Mouse (Mus musculus): ENCODE measurements around the gene Jsrp1. TPM values are rescaled to one million over a fixed set of nuclear protein-coding genes. Genes with fewer than 3 reads are reported as not detected.

Gene Jsrp1
- total RNA-seq, 2 experiments from 2014 or later: 9.8 to 24.0 TPM

Small RNAs within 50 kb of the gene (microRNA-seq; reads per million reads assigned to microRNA genes)
- gene Mir1982: 1.8 reads per million

Other genes starting within 250 kb of the Jsrp1 start
- gene Klf16, start 236.2 kb downstream of the Jsrp1 start, total RNA-seq (2021): 10 to 100 TPM; 12.4 to 14.1 TPM
- 100 to 1,000 TPM; 108 to 113 TPM for gene Abhd17a, start 223.2 kb downstream of the Jsrp1 start, total RNA-seq (2021)
- 10 to 100 TPM; 41.8 to 42.3 TPM for gene Scamp4, start 210.6 kb downstream of the Jsrp1 start, total RNA-seq (2021)
- 1 to 10 TPM; 3.9 to 5.1 TPM for gene Adat3, start 210.6 kb downstream of the Jsrp1 start, total RNA-seq (2021)
- gene Gm49322, start 207.5 kb downstream of the Jsrp1 start, total RNA-seq (2021): 1 to 10 TPM; 1.6 to 2.7 TPM
- 100 to 1,000 TPM; 121 to 131 TPM for gene Csnk1g2, start 190.7 kb downstream of the Jsrp1 start, total RNA-seq (2021)
- gene Btbd2, start 156.4 kb downstream of the Jsrp1 start, total RNA-seq (2021): 10 to 100 TPM; 50.4 to 65.3 TPM
- gene Mknk2, start 135.4 kb downstream of the Jsrp1 start, total RNA-seq (2021): 100 to 1,000 TPM; 249 to 298 TPM
- gene Mob3a, start 111.5 kb downstream of the Jsrp1 start, total RNA-seq (2021): 10 to 100 TPM; 17.7 to 20.1 TPM
- gene Izumo4, start 111.3 kb downstream of the Jsrp1 start, total RNA-seq (2021): 10 to 100 TPM in 1 of 2 experiments, 1 to 10 TPM in 1; 6.9 to 13.1 TPM
- 10 to 100 TPM; 64.7 to 82.6 TPM for gene Ap3d1, start 71.2 kb downstream of the Jsrp1 start, total RNA-seq (2021)
- 10 to 100 TPM; 64.5 to 80.9 TPM for gene Dot1l, start 58.3 kb downstream of the Jsrp1 start, total RNA-seq (2021)
- gene Sf3a2, start 15.3 kb downstream of the Jsrp1 start, total RNA-seq (2021): 10 to 100 TPM; 45.2 to 50.5 TPM
- 10 to 100 TPM; 50.0 to 63.2 TPM for gene Plekhj1, start 14.9 kb downstream of the Jsrp1 start, total RNA-seq (2021)
- under 1 TPM; 0.57 to 0.79 TPM for gene Amh, start 8.3 kb downstream of the Jsrp1 start, total RNA-seq (2021)
- 100 to 1,000 TPM; 700 to 820 TPM for gene Oaz1, start 13.2 kb upstream of the Jsrp1 start, total RNA-seq (2021)
- 1 to 10 TPM in 1 of 2 experiments, under 1 TPM in 1; 0.99 to 1.5 TPM for gene Lingo3, start 30.5 kb upstream of the Jsrp1 start, total RNA-seq (2021)
- 10 to 100 TPM; 35.3 to 37.8 TPM for gene Lsm7, start 41.7 kb upstream of the Jsrp1 start, total RNA-seq (2021)
- gene Sppl2b, start 41.8 kb upstream of the Jsrp1 start, total RNA-seq (2021): 10 to 100 TPM; 25.3 to 39.8 TPM
- under 1 TPM; 0.09 to 0.12 TPM for gene Tmprss9, start 58.4 kb upstream of the Jsrp1 start, total RNA-seq (2021)
- 100 to 1,000 TPM; 271 to 285 TPM for gene Timm13, start 87.5 kb upstream of the Jsrp1 start, total RNA-seq (2021)
- 10 to 100 TPM; 14.5 to 16.5 TPM for gene Lmnb2, start 104.7 kb upstream of the Jsrp1 start, total RNA-seq (2021)
- gene Gadd45b, start 116.6 kb upstream of the Jsrp1 start, total RNA-seq (2021): 10 to 100 TPM; 11.7 to 44.5 TPM
- gene Gng7, start 201.4 kb upstream of the Jsrp1 start, total RNA-seq (2021): 1 to 10 TPM; 5.4 to 6.4 TPM
- gene Diras1, start 212.2 kb upstream of the Jsrp1 start, total RNA-seq (2021): 1 to 10 TPM; 2.8 to 3.4 TPM
- gene Slc39a3, start 223.9 kb upstream of the Jsrp1 start, total RNA-seq (2021): 10 to 100 TPM; 28.5 to 32.8 TPM
- 100 to 1,000 TPM; 190 to 191 TPM for gene Sgta, start 246.7 kb upstream of the Jsrp1 start, total RNA-seq (2021)

Data from adrenal gland, postnatal 10 days (tissue).